Mouse (Mus musculus): ENCODE data around the gene Nat9.

The Nat9 gene

DNA sequence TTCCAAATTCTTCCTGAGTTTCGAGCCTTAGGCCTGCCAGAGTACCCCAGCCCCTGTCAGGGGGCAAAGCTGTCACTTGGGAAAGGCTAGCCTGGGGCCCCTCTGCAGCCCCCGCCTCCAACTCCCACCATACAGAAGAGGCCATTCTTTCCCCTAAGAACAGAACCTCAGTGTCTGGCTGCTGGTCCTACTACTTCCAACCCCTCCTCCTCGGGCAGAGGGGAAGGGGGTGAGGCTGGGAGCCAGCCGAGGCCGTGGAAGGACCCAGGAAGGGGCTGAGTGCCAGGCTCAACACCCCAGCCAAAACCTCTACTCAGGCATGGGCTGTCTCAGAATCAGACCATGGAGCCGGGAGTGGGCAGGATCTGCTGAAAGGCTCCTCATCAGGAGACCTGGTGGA is 8.5 kb downstream of the Nat9 start:
- no peak for DNase-seq (ENCODE audit: inconsistent age in 2 of 2, low spot score in 1 of 2)

DNA sequence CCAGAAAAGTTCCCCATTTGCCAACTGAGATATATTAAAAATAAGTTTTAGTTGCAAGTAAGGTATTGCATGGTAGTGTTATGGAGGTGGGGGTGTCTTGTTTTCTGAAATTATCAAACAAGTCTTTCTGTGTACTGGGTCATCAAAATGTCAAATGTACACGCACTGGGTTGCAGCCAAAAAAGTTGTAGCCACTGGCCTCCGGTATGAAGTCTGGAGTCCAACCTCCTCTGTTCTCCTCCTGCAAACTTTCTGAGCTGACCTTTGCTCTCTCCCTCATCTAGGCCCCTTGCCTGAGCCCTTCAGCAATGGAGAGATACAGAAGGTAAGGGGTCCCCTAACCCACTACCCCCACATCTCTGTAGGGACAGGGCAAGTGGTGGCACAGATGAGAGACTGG is 8.9 kb downstream of the Nat9 start:
- DNase-seq (ENCODE audit: inconsistent age in 2 of 2, low spot score in 1 of 2): no peak

- peak; percentile 47 to 78 for DNase-seq (ENCODE audit: inconsistent age in 2 of 2, low spot score in 1 of 2)
Observed at GRCm38 (mm10) chr11:115177559-115178195, 10.0 kb downstream of the Nat9 start.

- DNase-seq (ENCODE audit: inconsistent age in 2 of 2, low spot score in 1 of 2): no peak
Observed at GRCm38 (mm10) chr11:115176399-115177190, 11.1 kb downstream of the Nat9 start.

DNA sequence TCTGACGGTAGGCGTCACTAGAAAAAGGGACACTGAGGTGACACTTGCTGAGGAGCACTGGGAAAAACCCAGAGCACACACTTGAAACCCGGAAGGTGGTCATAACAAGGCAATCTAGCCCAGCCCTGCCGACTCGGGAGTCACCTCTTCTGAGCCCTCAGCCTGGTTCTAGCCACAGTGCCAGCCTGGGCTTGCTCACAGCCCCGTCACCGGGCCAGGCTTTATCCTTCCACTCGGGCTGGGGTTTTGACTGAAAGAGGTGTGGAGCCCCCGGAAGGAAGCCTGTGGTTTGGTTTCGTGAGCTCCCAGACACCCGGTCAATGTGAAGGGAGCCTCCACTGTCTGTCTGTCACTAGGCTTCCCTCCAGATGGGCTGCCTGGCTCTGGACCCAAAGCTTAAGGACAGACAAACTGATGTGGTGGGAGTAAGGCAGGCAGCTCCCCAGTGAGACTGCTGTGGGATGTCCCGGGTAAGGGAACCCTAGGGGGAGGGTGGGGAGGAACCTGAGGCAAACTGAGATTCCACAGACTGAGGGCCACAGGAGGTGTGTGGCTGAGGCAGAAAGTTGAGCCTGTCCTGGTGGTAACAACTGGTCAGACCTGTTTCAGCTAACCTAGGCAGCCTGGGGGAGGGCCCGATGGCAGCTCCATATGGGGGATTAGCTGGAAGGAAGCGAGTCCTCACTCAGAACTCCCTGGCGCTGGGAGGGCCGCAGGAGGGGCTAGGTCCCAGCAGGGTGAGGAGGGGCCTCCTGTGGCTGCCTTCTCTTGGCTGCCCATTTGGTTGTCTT is 13.9 kb downstream of the Nat9 start:
- no peak for DNase-seq (ENCODE audit: inconsistent age in 2 of 2, low spot score in 1 of 2)

GRCm38 (mm10) chr11:115172825-115173287 is 14.8 kb downstream of the Nat9 start:
- DNase-seq (ENCODE audit: inconsistent age in 2 of 2, low spot score in 1 of 2): peak in 1 of 2 experiments; percentile 63

GRCm38 (mm10) chr11:115171125-115171524 is 16.5 kb downstream of the Nat9 start:
- no peak for DNase-seq (ENCODE audit: inconsistent age in 2 of 2, low spot score in 1 of 2)

- peak in 1 of 2 experiments; percentile 25 for DNase-seq (ENCODE audit: inconsistent age in 2 of 2, low spot score in 1 of 2)
Observed at GRCm38 (mm10) chr11:115169430-115169829, 18.2 kb downstream of the Nat9 start.

GRCm38 (mm10) chr11:115167631-115168249 is 19.9 kb downstream of the Nat9 start:
- DNase-seq (ENCODE audit: inconsistent age in 2 of 2, low spot score in 1 of 2): peak in 1 of 2 experiments; percentile 19

- DNase-seq (ENCODE audit: inconsistent age in 2 of 2, low spot score in 1 of 2): peak in 1 of 2 experiments; percentile 25
Observed at GRCm38 (mm10) chr11:115166776-115167175, 20.9 kb downstream of the Nat9 start.

- DNase-seq (ENCODE audit: inconsistent age in 2 of 2, low spot score in 1 of 2): peak; percentile 83 to 90
Observed at GRCm38 (mm10) chr11:115164976-115165374, 22.7 kb downstream of the Nat9 start.

- no peak for DNase-seq (ENCODE audit: inconsistent age in 2 of 2, low spot score in 1 of 2)
Observed at GRCm38 (mm10) chr11:115164341-115164975, 23.2 kb downstream of the Nat9 start.

DNA sequence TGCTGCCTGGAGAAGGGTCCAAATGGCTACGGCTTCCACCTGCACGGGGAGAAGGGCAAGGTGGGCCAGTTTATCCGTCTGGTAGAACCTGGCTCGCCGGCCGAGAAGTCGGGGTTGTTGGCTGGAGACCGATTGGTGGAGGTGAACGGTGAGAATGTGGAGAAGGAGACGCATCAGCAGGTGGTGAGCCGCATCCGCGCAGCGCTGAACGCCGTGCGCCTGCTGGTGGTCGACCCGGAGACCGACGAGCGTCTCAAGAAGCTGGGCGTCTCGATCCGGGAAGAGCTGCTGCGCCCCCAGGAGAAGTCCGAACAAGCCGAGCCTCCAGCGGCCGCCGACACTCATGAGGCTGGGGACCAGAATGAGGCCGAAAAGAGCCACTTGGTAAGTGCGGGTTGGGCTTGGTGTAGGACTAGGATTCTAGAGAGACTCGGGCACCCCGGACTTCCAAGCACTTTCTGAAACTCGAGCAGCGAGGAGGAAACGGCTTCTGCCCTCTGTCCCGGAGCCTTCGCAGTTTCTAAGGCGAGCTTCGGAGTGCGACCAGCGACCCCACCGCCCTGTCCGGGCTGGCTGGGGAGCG is 24.0 kb downstream of the Nat9 start:
- peak in 1 of 2 experiments; percentile 79 for DNase-seq (ENCODE audit: inconsistent age in 2 of 2, low spot score in 1 of 2)

GRCm38 (mm10) chr11:115162832-115163480 is 24.7 kb downstream of the Nat9 start, which contains the start of gene Slc9a3r1:
Slc9a3r1 (plus strand) TSS chr11:115163341.
- peak; percentile 98 to 99 for DNase-seq (ENCODE audit: inconsistent age in 2 of 2, low spot score in 1 of 2)

DNA sequence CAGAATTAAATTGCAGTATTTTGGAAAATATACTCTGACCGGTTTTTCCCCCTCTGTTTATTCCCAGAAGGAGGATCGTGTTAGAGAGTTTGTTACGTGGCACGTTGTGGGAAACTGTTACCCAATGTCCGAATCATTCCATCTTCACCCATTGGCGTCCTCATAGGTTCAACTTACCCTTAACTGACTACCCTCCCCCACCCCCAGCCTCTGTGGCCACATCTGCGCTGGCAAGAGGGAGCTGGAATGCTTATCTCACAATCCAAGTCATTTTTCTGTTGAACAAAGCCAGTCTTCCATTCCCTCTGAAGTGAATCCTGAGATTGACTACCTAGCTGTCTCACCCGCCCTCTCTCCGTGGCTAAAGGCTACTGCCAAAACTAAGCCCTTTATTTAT is 25.5 kb downstream of the Nat9 start:
- DNase-seq (ENCODE audit: inconsistent age in 2 of 2, low spot score in 1 of 2): no peak

DNA sequence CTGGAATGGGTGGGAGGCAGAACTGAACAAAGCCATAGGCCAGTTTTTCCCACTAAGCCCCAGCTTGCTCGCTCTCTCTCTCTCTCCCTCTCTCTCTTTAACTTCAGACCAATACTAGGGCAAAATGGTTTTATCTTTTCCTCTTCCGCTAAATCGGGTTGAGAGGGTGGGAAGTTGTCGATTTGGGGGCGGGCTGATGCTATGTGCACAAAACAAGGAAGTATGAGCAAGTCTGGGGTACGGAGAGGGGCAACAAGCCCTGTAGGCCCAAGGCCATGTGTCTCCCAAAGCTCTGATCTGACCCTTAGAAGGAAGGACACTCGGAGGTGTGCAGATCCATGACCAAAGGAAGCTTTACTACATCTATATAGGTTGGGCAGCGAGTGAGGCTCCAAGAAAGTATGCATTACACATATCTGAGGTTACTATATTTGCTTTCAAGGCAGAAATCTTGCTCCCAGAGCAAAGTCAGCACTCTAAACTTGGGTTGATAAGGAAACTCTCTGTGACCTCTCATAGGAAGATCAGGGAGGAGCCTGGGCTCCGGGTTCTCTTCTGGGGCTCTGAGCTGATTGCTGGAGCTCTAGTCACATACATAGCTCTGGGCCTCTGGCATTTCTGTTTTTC is 26.0 kb downstream of the Nat9 start:
- peak in 1 of 2 experiments; percentile 35 for DNase-seq (ENCODE audit: inconsistent age in 2 of 2, low spot score in 1 of 2)

GRCm38 (mm10) chr11:115160883-115161577 is 26.6 kb downstream of the Nat9 start:
- DNase-seq (ENCODE audit: inconsistent age in 2 of 2, low spot score in 1 of 2): peak; percentile 75 to 90

- DNase-seq (ENCODE audit: inconsistent age in 2 of 2, low spot score in 1 of 2): peak; percentile 86 to 97
Observed at GRCm38 (mm10) chr11:115160016-115160797, 27.5 kb downstream of the Nat9 start.

Data from adrenal gland, adult (tissue).